Mouse (Mus musculus) spleen, postnatal 10 days (tissue): ENCODE measurements around the gene Zfp260.

Experiments used
- DNase-seq, 2 experiments: peaks; one replicate each; pipeline ENCODE4 v3.0.0; 2021 to 2022; ENCODE audit warnings: low spot score in 2 of 2

The Zfp260 gene

DNA sequence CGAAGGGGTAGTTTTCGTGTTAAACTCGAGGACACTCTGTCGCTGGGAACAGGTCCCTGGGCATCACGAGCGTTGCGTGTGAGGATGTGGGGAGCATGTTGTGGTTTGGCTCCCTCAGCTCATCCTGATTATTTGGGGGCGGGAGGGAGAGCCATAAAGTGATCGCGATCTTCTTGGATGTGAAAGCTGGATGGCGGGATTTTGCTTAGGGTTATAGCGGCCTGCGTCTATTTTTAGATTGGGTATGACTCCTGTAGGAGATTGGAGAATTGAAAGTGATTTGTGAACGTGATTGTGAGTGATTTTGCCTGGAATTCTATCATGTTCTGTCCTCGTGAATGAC, 27.6 kb downstream of the Zfp260 start:
- no peak for DNase-seq

DNA sequence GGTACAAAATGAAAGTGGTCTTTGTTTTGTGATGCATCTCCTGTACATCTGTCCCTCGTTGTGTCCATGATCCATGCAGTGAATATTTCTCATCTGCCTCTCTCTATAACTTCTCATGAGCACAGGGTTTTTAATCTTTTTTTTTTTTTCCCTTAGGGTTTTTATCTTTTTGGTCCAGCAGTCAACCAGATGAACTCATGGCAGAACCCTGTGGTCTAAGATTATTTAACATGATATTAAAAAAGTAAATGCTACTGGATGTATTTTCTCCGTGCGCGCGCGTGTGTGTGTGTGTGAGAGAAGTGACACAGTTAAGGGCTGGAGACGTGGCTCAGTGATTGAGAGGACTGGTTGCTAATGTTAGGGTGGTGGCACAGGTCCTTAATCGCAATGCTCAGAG, 35.3 kb downstream of the Zfp260 start:
- DNase-seq, result no peak

DNA sequence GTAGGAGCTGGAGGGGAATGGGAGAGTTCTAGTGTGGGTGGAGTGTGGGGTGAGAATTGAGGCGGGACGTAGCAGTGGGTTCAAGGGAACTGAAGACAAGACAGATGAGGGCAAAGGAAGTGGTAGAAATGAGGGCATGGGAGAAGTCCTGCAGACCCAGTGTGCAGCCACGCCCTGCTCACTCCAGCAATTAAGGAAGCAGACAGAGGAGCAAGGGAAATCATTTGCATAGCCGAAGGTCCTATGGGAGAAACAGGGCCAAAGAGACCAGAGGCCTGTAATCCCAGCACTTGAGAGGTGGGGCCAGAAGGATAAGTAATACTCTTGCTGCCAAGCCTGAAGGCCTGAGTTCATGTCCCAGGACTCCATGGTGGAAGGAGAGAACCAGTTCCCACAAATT, 37.8 kb downstream of the Zfp260 start:
- DNase-seq, result no peak

DNA sequence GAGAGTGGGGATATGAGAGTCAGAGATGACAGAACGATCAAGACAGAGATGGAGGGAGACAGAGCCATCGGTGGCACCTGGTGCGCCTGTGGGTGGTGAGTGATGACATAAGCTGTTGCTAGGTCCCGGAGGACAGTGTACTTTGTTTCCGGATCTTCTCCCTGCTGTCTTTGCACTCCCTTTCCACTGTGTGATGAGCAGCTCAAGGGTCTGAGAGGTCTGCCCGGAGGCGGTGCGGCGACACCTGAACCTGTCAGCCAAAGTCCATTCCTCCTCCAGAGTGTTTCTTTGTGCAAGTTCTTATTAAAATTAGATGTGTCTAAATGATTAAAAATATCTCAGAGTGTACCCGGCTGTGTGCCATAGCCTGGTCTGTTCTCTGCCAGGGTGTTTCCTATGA, 42.2 kb downstream of the Zfp260 start:
- DNase-seq, result no peak

DNA sequence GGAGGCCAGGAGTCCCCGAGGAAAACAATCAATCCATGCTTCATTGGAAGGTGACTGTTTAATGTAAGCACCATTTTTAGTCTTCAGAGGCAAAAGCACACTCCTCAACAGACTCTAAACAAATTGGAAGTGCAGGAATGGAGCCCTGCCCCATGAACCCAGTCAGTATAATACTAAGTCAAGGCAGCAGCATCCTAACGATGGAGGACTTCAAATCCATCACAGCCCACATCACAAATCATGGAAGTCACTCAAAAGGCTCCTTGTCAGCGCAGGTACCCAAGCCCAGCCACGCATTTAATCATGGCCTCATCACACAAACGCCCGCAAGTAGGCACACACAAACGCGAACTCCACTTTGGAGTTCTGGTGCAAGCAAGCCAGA, 48.6 kb downstream of the Zfp260 start:
- no peak for DNase-seq

DNA sequence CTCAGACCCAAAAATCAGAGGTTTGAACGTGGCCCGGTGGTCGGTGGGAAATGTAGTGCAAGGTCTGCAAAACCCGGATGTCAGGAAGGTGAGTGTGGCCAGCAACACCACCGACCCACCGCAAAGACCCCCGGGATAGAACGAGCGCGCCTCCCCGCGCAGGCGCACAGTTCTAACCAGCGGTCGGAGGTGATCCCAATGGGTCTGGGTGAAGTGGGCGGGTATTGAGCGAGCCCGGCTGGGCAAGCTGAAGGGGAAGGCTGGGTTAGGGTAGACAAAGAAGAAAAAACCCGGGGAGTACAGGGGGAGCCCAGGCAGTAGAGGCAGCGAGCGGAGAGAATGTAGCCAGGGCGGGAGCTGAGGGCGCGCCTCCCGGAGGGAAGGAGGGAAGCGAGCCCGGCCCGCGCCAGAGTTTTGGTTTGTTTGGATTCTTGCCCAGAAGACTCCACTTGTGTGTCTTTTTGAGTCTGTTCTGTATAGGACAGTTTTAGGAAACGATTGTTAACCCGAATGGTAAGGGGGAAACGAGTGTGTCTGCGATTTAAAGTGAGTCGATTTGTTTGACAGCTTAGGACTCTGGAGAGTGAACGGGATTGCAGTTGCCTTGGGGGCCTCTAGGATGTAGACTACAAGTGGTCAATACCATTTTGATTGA, 49.1 kb downstream of the Zfp260 start:
- peak in 1 of 2 experiments; percentile 52 for DNase-seq

DNA sequence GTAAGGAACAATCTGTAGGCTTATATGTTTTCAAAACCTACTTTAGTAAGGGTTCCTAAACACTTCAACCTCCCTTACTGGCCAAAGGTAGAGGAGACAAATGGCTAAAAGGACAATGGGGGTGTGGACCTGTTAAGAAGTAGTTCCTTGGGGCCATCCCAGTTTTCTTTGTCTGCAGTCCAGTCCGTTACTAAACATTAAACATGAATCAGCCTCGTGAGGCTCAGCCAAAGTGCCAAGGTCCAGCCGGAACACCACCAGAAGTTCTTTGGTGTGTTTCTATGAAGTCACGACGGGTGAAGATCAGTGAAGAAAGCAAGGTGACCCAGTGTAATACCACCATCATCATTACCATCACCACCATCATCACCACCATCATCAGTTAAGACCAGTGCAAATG, 52.4 kb downstream of the Zfp260 start:
- no peak for DNase-seq

DNA sequence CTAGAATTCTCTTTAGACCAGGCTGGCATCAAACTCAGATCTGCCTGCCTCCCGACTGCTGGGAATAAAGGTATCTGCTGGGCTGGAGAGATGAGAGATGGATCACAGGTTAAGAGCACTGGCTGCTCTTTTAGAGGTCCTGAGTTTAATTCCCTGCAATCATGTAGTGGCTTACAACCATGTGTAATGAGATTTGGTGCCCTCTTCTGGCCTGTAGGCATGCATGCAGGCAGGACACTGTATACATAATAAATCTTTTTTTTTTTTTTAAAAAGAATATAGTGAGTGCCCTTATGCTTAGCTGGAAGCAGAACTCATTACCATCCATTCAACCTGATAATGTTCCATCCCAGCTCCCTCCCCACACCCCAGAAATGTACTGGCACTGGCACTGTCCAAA, 59.5 kb downstream of the Zfp260 start:
- no peak for DNase-seq

DNA sequence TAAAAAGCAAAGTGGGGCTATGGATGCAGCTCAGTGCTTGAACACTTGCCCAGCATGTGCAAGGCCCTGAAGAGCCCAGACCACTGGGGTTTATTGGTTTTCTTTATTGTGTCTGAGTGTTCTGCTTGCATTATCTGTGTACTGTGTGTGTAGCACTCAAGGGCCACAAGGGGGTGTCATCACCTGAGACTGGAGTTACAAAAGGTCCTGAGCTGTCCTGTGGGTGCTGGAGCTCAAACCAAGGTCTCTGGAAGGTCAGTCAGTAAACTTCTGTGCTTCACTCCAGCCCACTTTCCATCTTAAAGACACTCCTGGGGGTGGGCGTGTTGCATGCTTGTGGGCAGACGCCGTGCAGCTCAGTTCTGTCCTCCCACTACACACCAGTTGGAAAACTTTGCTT, 60.9 kb downstream of the Zfp260 start:
- DNase-seq, result no peak
